Mouse (Mus musculus): Measurements from ENCODE around the gene Zfp62.
A peak's percentile ranks its signal among the peaks of the same experiment; 100 is the strongest.

DNA sequence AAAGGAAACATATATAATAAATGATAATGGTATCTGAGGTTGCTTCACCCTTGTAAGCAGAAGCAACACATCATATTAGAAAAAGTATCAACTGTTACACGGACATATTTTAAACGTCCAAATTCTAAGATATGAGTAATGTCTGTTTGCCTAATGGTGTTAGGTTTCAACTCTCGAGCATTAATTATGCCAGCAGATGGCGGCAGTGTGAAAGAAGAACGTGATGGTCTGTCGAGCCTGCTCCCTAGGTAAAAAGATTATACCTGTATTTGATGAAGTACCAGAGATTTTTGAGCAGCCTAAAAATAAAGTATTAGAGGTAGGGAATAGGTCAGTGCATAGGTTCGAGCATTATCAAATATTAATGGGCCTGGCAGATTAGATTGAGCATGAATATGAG, 13.4 kb upstream of the Zfp62 start:
- TF ChIP-seq POLR2A (IDR thresholded peaks at IDR 0.05; ENCODE audit: insufficient read depth, low read length) (no peak), CTCF (IDR thresholded peaks at IDR 0.05; ENCODE audit: low read depth, low read length) (peak; percentile 5), EP300 (IDR thresholded peaks at IDR 0.05; ENCODE audit: insufficient read depth, low read depth, low read length) (no peak)
